Mouse (Mus musculus) cerebellum, adult (tissue): ENCODE measurements around the gene Yy1.
"Not testable (repeated sequence)": the region's sequence is repeated elsewhere in the genome, so short reads cannot be mapped to it uniquely, and the experiment has no call there.

Experiments used
- ATAC-seq: cut with Nextera tagmentation; 2 replicates; pipeline ENCODE4 v1.9.2; 2017; ENCODE audit warnings: mild to moderate bottlenecking, moderate library complexity, mixed read lengths; ENCODE audit not compliant: insufficient number of reproducible peaks, low FRiP score, low TSS enrichment

Gene Yy1

GRCm38 (mm10) chr12:108825561-108826224 lies 32.9 kb downstream of the Yy1 start:
- no peak for ATAC-seq

GRCm38 (mm10) chr12:108826282-108826957 lies 33.6 kb downstream of the Yy1 start:
- ATAC-seq: peak; percentile 80

GRCm38 (mm10) chr12:108826958-108827535 lies 34.3 kb downstream of the Yy1 start:
- ATAC-seq: peak; percentile 43; the same call in 1 of the 2 replicates

GRCm38 (mm10) chr12:108827641-108828040 lies 34.9 kb downstream of the Yy1 start:
- ATAC-seq: no peak

- ATAC-seq: no peak
These were observed 36.9 kb downstream of the Yy1 start for GRCm38 (mm10) chr12:108829636-108830035.

GRCm38 (mm10) chr12:108830358-108830757 lies 37.6 kb downstream of the Yy1 start:
- ATAC-seq: no peak

- no peak for ATAC-seq
These were observed 39.3 kb downstream of the Yy1 start for GRCm38 (mm10) chr12:108831966-108832643.

GRCm38 (mm10) chr12:108832851-108833250 lies 40.1 kb downstream of the Yy1 start:
- ATAC-seq: 0 out of 2 replicates have a peak, but pooled peaks have one; percentile 12

- ATAC-seq: no peak
These were observed 40.6 kb downstream of the Yy1 start for GRCm38 (mm10) chr12:108833408-108833807.

GRCm38 (mm10) chr12:108834337-108834736 lies 41.6 kb downstream of the Yy1 start:
- no peak for ATAC-seq

- no peak for ATAC-seq
These were observed 42.0 kb downstream of the Yy1 start for GRCm38 (mm10) chr12:108834786-108835185.

- ATAC-seq: peak; percentile 23; the same call in 1 of the 2 replicates
These were observed 42.6 kb downstream of the Yy1 start for GRCm38 (mm10) chr12:108835208-108835839.

GRCm38 (mm10) chr12:108835840-108836409 lies 43.2 kb downstream of the Yy1 start, which contains the start of the genes Slc25a29 and Slc25a47:
Gene Slc25a29, minus strand, starts transcription at chr12:108835883.
Gene Slc25a47, plus strand, starts transcription at chr12:108836046.
- ATAC-seq: peak; percentile 88

- no peak for ATAC-seq
These were observed 43.9 kb downstream of the Yy1 start for GRCm38 (mm10) chr12:108836722-108837121.

- no peak for ATAC-seq
These were observed 48.4 kb downstream of the Yy1 start for GRCm38 (mm10) chr12:108841181-108841580.

GRCm38 (mm10) chr12:108842663-108843062 lies 49.9 kb downstream of the Yy1 start:
- ATAC-seq: no peak

- ATAC-seq: not testable (repeated sequence)
These were observed 55.3 kb downstream of the Yy1 start for GRCm38 (mm10) chr12:108848033-108848432.

- no peak for ATAC-seq
These were observed 56.8 kb downstream of the Yy1 start for GRCm38 (mm10) chr12:108849488-108850022.

GRCm38 (mm10) chr12:108850129-108850528 lies 57.4 kb downstream of the Yy1 start:
- no peak for ATAC-seq

- no peak for ATAC-seq
These were observed 58.1 kb downstream of the Yy1 start for GRCm38 (mm10) chr12:108850886-108851285.
